Mouse (Mus musculus) heart, embryonic 10.5 days (tissue): Measurements from ENCODE around the gene Ntrk1. TPM values are rescaled to one million over a fixed set of nuclear protein-coding genes. Genes with fewer than 3 reads are reported as not detected.

Experiments used
- DNase-seq: peaks from one replicate; pipeline ENCODE4 v3.0.0-alpha.2; 2017; ENCODE audit warnings: low spot score
- H3K27ac ChIP-seq: fragments of 300-500 bp; sonication (generic); 2 replicates; pipeline ENCODE4 v1.5.1; 2016; ENCODE audit warnings: mild to moderate bottlenecking
- H3K27me3 ChIP-seq: fragments of 300-500 bp; sonication (generic); 2 replicates; pipeline ENCODE4 v1.6.1; 2016; ENCODE audit warnings: mild to moderate bottlenecking; ENCODE audit not compliant: poor library complexity, insufficient read depth, severe bottlenecking
- H3K36me3 ChIP-seq: fragments of 300-500 bp; sonication (generic); 2 replicates; pipeline ENCODE4 v1.6.1; 2016; ENCODE audit warnings: mild to moderate bottlenecking, moderate library complexity
- H3K4me1 ChIP-seq: fragments of 300-500 bp; sonication (generic); 2 replicates; pipeline ENCODE4 v1.6.1; 2016; ENCODE audit warnings: mild to moderate bottlenecking
- H3K4me3 ChIP-seq: fragments of 300-500 bp; sonication (generic); 2 replicates; pipeline ENCODE4 v1.5.1; 2016; ENCODE audit warnings: mild to moderate bottlenecking, moderate library complexity
- H3K9me3 ChIP-seq: fragments of 300-500 bp; sonication (generic); 2 replicates; pipeline ENCODE4 v1.6.1; 2016; ENCODE audit warnings: mild to moderate bottlenecking, moderate library complexity
- WGBS: fragments of 180-500 bp; shearing (Covaris S2); methylation state at CpG from one replicate; pipeline ENCODE4 v1.1.7; 2016; 5-methylcytosine and 5-hydroxymethylcytosine counted together
- polyA plus RNA-seq: library from polyadenylated mRNA; unstranded; fragments of >200 nt; fragmentation: Nextera tagmentation; extraction: Ambion mirVana; gene quantifications from 2 replicates; pipeline ENCODE4 v1.2.1, GENCODE M21; 2016

Ntrk1 gene
- polyA plus RNA-seq, 1 experiment from 2014 or later = 0.68 TPM

DNA sequence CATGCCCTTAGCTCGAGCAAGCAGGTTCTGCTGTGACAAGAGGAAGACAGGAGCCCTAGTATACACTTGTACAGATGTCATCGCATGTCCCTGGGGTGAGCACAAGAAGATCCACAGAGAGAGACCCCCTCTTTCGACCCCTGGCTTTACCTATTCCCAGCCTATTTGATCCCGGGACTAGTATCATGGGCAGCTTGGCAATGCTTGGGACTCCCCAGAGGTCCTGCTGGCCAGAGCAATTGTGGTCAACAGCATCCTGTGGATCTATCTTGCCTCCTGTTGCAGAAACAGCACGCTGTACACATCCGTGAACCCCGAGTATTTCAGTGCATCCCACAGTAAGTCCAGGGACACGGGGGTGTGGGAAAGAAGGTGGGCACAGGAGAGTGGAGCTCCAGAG lies 16.3 kb upstream of the Ntrk1 start:
- H3K4me1 ChIP-seq = peaks cover 17% of the 10 kb centered on the region
- 79% methylated on average over 8 of the region's 8 CpGs for WGBS
- H3K27ac ChIP-seq = no peak overlapping the region
- DNase-seq = no peak
- H3K27me3 ChIP-seq = peaks cover 100% of the 10 kb centered on the region
- no peaks in the 10 kb centered on the region for H3K36me3 ChIP-seq
- no peaks in the 10 kb centered on the region for H3K9me3 ChIP-seq
- no peak overlapping the region for H3K4me3 ChIP-seq

DNA sequence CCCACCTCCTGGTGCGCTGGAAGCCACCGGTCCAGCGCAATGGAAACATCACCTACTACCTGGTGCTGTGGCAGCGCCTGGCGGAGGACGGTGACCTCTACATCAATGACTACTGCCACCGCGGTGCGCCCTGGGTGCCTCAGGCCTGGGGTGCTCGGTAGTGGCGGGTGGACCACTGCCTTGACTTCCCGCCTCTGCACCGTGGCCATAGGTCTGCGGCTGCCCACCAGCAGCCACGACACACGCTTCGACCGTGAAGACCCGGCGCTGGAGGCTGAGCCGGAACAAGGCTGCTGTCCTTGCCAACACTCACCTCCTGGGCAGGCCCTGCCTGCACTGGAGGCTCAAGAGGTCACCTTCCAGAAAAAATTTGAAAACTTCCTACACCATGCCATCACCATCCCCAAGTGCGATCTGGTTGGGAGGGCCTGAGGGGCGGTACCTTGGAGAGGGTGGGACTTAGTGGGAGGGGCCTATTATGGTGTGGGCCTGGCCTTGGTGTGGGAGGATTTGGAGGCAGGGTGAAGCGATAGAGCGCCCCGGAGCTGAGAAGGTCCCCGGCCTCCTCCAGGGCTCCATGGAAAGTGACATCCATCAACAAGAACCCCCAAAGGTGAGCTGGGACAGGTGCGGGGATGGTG lies 14.5 kb upstream of the Ntrk1 start:
- Histone ChIP-seq H3K36me3 (no peaks in the 10 kb centered on the region), H3K4me3 (peak overlapping the region; percentile 37), H3K27ac (no peak overlapping the region), H3K9me3 (no peaks in the 10 kb centered on the region), H3K4me1 (peaks cover 10% of the 10 kb centered on the region), H3K27me3 (peaks cover 100% of the 10 kb centered on the region)
- 4% methylated on average over 28 of the region's 28 CpGs for WGBS
- no peak for DNase-seq

DNA sequence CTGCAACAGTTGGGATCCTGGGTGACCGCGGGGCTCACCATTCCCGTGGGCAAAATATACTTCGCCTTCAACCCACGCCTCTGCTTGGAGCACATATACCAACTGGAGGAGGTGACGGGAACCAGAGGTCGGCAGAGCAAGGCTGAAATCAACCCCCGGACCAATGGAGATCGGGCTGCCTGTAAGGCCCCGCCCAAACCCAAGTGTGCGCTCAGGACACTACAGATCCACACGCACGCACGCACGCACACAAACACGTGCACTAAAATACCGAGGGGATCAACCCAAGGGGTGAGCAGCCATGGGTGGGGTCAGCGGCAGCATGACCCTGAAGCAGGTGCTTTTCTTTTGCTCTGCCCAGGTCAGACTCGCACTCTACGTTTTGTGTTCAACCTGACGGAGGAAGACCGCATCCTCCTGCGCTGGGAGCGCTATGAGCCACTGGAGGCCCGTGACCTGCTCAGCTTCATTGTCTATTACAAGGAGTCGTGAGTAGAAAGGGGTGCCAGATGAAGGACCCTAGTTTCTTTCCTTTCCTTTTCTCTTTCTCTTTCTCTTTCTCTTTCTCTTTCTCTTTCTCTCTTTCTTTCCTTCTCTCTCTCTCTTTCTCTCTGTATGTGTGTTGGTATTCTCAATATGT lies 9.2 kb upstream of the Ntrk1 start:
- Histone ChIP-seq H3K4me1 (peaks cover 9% of the 10 kb centered on the region; the same call in 1 of the 2 replicates), H3K4me3 (peak overlapping the region; percentile 47), H3K27me3 (peaks cover 100% of the 10 kb centered on the region), H3K36me3 (no peaks in the 10 kb centered on the region), H3K27ac (no peak overlapping the region), H3K9me3 (no peaks in the 10 kb centered on the region)
- no peak for DNase-seq
- WGBS = 3% methylated on average over 26 of the region's 26 CpGs

DNA sequence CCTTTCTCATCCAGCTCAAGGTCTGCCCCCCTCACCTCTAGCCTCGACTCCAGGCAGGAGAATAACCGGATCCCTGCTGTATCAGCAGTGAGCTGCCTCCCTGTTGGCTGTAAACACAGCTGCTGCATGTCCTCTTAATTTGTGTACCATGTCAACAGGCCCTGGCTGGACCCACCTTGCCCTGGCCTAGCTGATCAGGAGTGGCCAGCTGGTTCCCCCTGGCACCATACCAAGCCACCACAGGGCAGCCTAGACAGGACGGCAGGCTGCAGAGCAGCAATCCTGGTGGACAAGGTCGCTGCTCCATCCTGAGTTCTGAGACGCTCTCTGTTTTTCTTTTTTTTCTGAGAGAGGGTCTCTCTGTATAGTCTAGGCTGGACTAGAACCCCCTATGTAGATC lies 6.7 kb upstream of the Ntrk1 start:
- Histone ChIP-seq H3K27ac (no peak overlapping the region), H3K9me3 (no peaks in the 10 kb centered on the region), H3K4me1 (peaks cover 16% of the 10 kb centered on the region), H3K4me3 (no peak overlapping the region), H3K36me3 (no peaks in the 10 kb centered on the region), H3K27me3 (peaks cover 100% of the 10 kb centered on the region)
- no peak for DNase-seq
- WGBS = 54% methylated on average over 5 of the region's 5 CpGs

DNA sequence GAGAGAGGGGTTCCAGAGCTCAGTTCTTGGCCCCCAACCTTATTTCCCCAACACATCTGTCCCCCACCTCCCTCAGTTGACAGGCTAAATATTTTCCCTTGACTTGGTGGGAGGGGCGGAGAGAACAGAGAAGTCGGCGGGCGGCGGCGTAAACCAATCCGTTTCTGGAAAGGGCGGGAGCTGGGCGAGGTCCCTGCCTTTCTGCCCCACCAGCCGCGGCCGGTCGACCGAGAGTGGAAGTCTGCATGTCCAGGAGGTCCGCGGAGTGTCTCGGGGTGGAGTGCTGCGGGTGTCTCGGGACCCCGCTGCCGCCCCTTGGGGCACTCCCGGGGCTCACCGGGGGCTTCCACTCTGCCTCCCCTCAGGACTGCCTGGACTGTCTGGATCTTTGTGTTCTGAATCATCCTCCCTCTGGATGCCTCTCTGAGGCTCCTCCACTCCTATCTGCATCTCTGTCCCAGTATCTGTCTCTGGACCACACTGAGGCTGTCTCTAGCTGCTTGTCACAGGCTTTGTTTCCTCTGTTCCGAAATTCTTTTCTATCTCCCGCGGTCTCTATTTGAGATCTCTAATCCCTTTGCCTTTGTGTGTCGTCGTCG lies 1.9 kb upstream of the Ntrk1 start, which contains the start of gene Insrr:
Insrr (plus strand) TSS at position 216 of the 599 bp plus-strand sequence.
- no peaks in the 10 kb centered on the region for H3K36me3 ChIP-seq
- H3K27ac ChIP-seq = 0 out of 2 replicates have a peak within 1 kb of the TSS, but pooled peaks have one; percentile 0
- WGBS = under 1% methylated on average over 29 of the region's 29 CpGs
- peak within 1 kb of the TSS; percentile 47 for H3K4me3 ChIP-seq
- peaks cover 35% of the 10 kb centered on the region for H3K4me1 ChIP-seq
- DNase-seq = no peak
- H3K9me3 ChIP-seq = no peaks in the 10 kb centered on the region
- peaks cover 100% of the 10 kb centered on the region for H3K27me3 ChIP-seq

DNA sequence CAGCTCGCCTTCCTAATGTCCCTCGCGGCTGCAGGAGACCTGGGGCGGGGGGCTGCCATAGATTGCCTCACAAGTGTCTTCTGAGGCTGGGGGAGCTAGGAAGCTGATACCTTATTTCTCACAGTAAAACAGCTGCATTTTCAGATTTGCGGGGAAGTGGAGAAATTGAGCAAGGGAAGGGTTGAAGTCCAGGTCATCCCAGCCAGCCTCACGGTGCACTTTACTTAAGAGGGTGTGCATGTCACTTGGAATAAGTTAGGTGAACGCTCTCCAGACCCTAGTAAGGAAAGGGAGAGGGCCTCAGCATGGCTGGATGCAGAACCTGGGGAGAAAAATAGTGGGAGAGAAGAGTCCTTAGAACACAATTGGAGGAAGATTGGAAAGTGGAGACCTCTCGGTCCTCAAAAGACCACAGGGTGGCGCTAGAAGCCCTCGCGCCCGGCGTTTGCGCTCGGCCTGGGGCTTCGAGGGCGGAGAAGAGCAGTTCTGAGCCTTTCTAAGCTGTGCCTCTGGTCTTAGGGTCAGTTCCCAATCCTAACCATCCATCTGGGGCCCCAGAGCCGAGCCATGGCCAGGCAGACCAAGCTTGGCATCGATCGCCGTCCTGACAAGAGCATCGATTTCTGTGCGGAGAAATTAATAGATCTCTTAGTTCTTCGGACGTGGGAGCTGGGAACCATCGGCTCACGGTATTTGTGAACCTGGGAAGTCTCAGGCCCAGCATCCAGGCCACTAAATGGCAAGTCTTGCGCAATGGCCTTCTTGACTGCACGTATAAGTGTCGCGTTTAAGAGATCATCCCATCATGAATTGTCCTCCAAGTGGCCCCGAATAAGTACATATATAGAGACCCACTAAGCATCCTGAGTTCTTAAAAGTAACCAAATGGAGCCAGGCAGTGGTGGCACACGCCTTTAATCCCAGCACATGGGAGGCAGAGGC lies 645 bp upstream of the Ntrk1 start:
- DNase-seq = no peak
- WGBS = 17% methylated on average over 33 of the region's 33 CpGs
- no peaks in the 10 kb centered on the region for H3K9me3 ChIP-seq
- H3K4me3 ChIP-seq = peak overlapping the region; percentile 44
- peaks cover 100% of the 10 kb centered on the region for H3K27me3 ChIP-seq
- no peak overlapping the region for H3K27ac ChIP-seq
- peaks cover 38% of the 10 kb centered on the region for H3K4me1 ChIP-seq
- H3K36me3 ChIP-seq = no peaks in the 10 kb centered on the region

DNA sequence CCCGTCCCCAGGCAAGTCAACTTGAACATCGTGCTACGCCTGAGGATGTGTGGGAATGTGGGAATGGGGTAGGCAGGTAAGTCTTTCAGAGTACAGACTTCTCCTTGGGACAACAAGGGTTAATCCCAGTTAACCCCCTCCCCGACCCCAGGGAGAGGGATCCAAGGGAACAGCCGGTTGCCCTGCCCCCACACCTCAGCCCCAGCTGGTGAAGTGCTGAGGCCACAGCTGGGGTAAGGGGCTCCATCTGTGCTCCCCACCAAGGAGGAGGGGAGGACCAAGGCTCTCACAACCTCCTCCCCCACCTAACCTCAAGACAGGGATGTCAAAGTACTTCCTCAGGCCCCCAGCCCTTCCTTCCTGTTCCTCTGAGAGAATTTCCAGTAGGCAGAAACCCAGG lies 5.2 kb downstream of the Ntrk1 start:
- H3K4me3 ChIP-seq = no peak overlapping the region
- 32% methylated on average over 5 of the region's 5 CpGs for WGBS
- no peaks in the 10 kb centered on the region for H3K36me3 ChIP-seq
- no peak for DNase-seq
- peaks cover 80% of the 10 kb centered on the region for H3K27me3 ChIP-seq
- H3K27ac ChIP-seq = no peak overlapping the region
- no peaks in the 10 kb centered on the region for H3K9me3 ChIP-seq
- peaks cover 36% of the 10 kb centered on the region for H3K4me1 ChIP-seq

DNA sequence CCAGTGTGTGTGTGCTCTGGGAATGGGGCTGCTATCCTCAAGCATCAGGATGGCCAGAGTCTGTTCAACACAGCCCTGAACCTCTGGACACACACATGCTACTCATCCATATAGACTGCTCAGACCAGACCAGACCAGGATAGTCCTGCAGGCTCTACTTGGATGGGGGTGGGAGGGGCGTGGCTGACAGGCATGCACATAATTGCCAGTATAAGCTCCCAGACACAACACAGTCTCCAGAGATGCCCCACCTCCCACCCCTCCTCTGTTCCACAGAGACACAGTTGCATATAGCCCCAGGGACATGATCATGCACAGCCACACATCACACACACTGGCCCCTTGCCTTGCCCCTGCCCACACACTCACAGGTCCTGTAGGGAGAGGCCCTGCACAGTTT lies 5.7 kb downstream of the Ntrk1 start:
- Histone ChIP-seq H3K27me3 (peaks cover 75% of the 10 kb centered on the region), H3K9me3 (no peaks in the 10 kb centered on the region), H3K4me1 (peaks cover 32% of the 10 kb centered on the region), H3K36me3 (no peaks in the 10 kb centered on the region), H3K4me3 (no peak overlapping the region), H3K27ac (no peak overlapping the region)
- DNase-seq = no peak
- WGBS = 67% methylated on average over 1 of the region's 1 CpGs

DNA sequence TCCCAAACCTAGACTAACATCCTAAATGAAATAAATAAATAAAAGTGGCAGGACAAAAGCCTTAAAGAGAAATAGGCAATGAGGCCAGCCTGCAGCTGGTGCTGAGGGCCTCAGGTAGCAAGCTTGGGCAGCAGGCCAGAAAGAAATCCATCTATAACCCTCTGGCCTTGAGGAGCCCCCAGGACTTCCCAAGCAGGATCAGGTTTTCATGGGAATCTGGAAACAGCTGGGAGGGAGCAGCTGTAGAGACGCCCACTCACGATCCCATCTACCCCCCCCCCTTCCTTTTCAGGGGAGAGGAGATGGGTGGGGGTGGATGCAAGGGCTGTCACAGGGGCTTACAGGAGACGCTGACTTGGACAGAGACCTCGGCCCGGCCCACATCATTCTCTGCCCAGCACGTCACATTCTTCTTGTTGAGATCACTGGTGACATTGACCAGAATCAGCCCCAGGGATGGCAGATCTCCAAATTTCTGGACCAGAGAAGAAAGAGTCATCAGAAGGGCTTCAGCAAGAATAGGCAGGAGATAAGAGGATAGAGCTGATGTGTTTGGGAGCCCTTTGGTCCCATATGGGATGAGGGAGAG lies 9.2 kb downstream of the Ntrk1 start:
- H3K27ac ChIP-seq = no peak overlapping the region
- no peak overlapping the region for H3K4me3 ChIP-seq
- peaks cover 68% of the 10 kb centered on the region for H3K27me3 ChIP-seq
- no peaks in the 10 kb centered on the region for H3K9me3 ChIP-seq
- WGBS = 32% methylated on average over 6 of the region's 6 CpGs
- no peaks in the 10 kb centered on the region for H3K36me3 ChIP-seq
- peaks cover 21% of the 10 kb centered on the region for H3K4me1 ChIP-seq
- no peak for DNase-seq

DNA sequence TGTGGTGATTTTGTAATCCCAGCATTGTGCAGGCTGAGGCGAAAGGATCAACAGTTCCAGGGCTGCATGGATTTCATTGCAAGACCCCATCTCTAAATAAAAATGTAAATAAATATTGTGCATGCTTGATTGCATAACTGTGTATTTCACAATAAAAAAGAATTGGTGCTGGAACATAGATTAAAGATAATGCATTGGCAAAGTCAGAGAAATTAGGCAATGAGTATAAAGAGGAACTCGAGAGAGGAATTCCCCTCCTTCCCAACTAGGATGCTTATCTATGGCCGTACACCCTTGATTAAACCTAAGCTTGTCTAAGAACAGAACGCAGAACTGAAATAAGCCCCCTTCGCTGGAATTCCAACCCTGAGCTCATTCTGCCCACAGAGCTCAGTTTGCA lies 9.8 kb downstream of the Ntrk1 start:
- H3K36me3 ChIP-seq = no peaks in the 10 kb centered on the region
- H3K4me3 ChIP-seq = no peak overlapping the region
- H3K9me3 ChIP-seq = no peaks in the 10 kb centered on the region
- H3K27me3 ChIP-seq = peaks cover 69% of the 10 kb centered on the region
- H3K4me1 ChIP-seq = peaks cover 20% of the 10 kb centered on the region
- H3K27ac ChIP-seq = no peak overlapping the region
- no peak for DNase-seq
- 61% methylated on average over 5 of the region's 5 CpGs for WGBS

DNA sequence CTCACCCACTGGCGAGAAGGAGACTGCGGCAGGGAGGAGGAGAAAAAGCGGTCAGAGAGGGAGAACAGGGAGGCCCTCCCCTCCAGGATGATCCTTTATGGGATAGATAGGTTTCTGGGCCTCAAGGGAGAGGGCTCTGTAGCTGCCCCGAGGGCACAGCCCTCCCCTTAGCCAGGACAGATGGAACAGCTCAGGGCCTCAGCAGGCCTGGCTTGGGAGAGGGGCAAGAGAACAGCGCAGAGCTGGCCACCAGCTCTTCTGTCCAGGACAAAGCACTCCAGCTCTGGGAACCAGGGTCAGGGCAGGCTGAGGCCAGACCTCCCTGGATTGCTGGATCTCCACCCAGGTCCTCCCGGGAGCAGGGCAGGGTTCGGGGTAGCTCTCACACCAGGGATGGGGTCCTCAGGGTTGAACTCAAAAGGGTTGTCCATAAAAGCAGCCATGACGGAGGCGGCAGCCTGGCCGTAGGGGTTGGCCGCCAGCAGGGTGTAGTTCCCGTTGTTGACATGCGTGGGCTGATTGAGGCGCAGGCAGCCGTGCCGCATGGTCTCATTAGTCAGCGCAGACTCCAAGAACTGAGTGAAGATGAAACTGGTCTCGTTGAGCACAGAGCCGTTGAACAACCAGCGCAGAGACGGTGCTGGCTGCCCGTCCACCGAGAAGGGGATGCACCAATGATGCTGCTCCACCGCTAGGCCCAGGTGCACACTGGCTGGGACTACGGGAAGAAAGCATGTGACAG lies 11.5 kb downstream of the Ntrk1 start:
- Histone ChIP-seq H3K27me3 (peaks cover 69% of the 10 kb centered on the region), H3K36me3 (no peaks in the 10 kb centered on the region), H3K27ac (no peak overlapping the region), H3K4me3 (no peak overlapping the region), H3K4me1 (peaks cover 20% of the 10 kb centered on the region), H3K9me3 (no peaks in the 10 kb centered on the region)
- DNase-seq = no peak
- 81% methylated on average over 25 of the region's 25 CpGs for WGBS

DNA sequence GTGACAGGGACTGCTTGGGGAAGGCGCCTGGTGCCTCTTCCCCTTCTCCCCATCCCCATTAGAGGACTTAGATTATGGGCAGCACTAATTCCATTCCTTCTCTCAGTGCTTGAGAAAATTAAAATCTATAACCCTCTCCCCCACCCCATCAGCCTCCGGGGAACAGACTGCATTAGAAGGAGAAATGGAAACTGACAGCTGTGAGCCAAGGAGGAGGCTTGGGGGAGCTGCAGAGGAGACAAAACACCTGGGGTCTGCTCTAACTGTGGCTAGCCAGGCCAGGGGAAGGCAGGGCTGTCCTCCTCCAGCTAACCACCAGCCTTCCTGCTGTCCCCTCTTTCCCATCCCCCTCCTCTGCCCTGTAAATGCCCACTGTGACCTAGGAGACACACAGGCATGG lies 15.9 kb downstream of the Ntrk1 start:
- DNase-seq = no peak
- 32% methylated on average over 2 of the region's 2 CpGs for WGBS
- H3K4me3 ChIP-seq = no peak overlapping the region

More for the DNA sequence above, 15.9 kb downstream of the Ntrk1 start:
- no peaks in the 10 kb centered on the region for H3K36me3 ChIP-seq
- H3K4me1 ChIP-seq = peaks cover 26% of the 10 kb centered on the region
- no peaks in the 10 kb centered on the region for H3K9me3 ChIP-seq
- peaks cover 95% of the 10 kb centered on the region for H3K27me3 ChIP-seq
- H3K27ac ChIP-seq = no peak overlapping the region
